Mouse (Mus musculus): ENCODE data around the gene Pdia2. TPM values are rescaled to one million over a fixed set of nuclear protein-coding genes. Genes with fewer than 3 reads are reported as not detected.
"Not testable (repeated sequence)": the region's sequence is repeated elsewhere in the genome, so short reads cannot be mapped to it uniquely, and the experiment has no call there.

The Pdia2 gene
- polyA plus RNA-seq, 3 experiments from 2014 or later: not detected

- ATAC-seq: no peak
Measured at GRCm38 (mm10) chr17:26200831-26201705, 2.2 kb upstream of the Pdia2 start.

DNA sequence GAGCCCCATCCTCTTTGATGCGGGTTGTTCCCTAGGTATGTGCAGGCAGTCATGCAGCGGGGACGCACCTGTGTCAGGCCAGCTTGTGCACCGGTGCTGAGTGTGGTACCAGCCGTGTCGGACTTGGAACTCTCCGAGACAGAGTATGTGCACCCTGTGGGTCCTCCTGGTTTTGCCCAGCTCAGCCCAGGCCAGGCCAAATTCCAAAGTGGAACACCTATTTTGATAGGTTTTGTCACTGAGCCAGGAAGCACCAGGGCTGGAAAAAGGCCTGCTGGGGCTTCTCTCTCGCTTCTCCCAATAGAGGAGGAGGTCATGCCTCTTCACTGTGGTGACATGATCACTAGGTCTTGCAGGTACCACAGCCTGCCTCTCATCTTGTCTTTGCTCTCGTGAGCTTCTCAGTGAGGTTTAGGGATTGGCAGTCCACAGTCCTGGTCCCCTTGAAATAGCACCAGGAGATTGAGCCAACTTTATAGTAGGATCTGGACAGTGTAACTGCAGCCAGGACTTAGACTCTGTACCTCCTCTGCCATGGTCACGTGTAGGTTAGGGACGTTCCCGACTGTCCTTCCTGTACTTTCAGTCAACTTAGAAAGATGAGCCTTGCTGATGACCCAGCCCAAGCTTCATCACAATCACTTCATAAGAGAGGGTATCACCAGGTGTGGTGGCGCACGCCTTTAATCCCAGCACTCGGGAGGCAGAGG, 6.3 kb downstream of the Pdia2 start:
- no peak for ATAC-seq

DNA sequence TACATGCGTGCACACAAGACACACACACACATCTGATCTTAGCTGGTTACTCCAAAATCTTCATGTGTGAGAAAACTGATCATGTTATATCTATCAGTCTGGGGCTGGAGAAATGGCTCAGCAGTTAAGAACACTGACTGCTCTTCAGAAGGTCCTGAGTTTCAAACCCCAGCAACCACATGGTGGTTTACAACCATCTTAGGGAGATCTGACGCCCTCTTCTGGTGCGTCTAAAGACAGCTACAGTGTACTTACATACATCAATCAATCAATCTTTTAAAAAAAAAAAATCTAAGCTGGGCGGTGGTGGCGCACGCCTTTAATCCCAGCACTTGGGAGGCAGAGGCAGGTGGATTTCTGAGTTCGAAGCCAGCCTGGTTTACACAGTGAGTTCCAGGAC, 7.4 kb downstream of the Pdia2 start:
- ATAC-seq: not testable (repeated sequence)

DNA sequence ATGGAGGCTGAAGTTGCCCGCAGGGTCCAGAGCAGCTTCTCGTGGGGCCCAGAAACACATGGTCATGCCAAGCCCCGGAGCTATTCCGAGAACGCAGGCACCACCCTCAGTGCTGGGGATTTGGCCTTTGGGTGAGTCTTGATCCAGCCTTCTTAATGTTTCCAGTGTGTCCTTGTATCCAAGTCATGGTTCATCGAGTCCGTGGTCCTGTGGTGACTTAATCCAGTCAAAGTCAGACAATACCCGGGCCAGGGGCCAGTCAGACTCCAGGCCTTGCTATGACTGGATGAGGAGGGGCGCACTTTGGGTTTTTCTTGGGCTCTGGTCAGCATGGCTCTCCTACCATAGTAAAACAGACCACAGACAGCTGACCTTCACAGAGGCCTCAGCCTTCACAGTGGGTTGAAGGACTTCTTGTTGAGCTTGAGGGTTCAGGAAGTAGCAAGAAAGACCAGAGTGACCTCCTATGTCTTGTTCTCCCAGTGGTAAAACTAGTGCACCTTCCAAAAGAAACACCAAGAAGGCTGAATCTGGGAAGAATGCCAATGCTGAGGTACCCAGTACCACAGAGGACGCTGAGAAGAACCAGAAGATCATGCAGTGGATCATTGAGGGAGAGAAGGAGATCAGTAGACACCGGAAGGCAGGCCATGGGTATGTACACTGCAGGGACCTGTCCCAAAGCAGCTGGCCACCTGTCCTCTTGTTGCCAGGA, 10.6 kb downstream of the Pdia2 start:
- ATAC-seq: no peak

DNA sequence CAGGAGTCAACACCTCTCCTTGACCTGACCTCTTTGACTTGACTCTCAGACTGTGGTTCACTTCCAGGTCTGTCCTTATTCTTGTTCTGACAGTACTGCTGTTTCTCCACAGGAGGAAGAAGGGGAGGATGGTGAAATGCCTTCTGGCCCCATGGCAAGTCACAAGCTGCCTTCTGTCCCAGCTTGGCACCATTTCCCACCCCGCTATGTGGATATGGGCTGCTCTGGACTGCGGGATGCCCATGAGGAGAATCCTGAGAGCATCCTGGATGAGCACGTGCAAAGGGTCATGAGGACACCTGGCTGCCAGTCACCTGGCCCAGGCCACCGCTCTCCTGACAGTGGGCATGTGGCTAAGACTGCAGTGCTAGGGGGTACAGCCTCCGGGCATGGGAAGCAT, 11.3 kb downstream of the Pdia2 start:
- ATAC-seq: no peak

- no peak for ATAC-seq
Measured at GRCm38 (mm10) chr17:26181179-26181578, 17.7 kb downstream of the Pdia2 start.

DNA sequence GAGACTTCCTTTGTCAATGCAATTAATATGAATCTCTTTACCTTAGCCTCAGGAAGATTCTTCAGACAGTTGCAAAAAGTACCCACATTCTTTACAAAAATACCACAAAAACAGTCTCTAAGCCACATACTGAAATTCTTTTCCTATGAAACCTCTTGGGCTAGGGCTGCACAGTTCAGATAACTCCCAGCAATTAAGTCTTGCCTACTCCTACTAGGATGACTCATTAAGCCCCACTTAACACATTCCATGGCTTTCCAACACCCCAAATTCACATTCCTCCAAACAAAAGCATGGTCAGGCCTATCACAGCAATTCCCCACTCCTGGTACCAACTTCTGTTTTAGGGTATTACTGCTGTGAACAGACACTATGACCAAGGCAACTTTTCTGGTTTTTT, 20.3 kb downstream of the Pdia2 start:
- no peak for ATAC-seq

- not testable (repeated sequence) for ATAC-seq
Measured at GRCm38 (mm10) chr17:26175248-26175647, 23.6 kb downstream of the Pdia2 start.

- peak; percentile 94 for ATAC-seq
Measured at GRCm38 (mm10) chr17:26168039-26168438, 30.8 kb downstream of the Pdia2 start.

- no peak for ATAC-seq
Measured at GRCm38 (mm10) chr17:26162736-26163135, 36.2 kb downstream of the Pdia2 start.

GRCm38 (mm10) chr17:26151886-26152630, 46.8 kb downstream of the Pdia2 start:
- ATAC-seq: no peak

- no peak for ATAC-seq
Measured at GRCm38 (mm10) chr17:26149056-26149455, 49.8 kb downstream of the Pdia2 start.

Other genes starting within 250 kb of the Pdia2 start
- gene A930017K11Rik, start 246.5 kb downstream of the Pdia2 start, polyA plus RNA-seq (2017; shearing (Covaris generic)): not detected
- 1 to 10 TPM; 5.6 to 6.0 (median 5.7) TPM for gene Capn15, start 213.3 kb downstream of the Pdia2 start, polyA plus RNA-seq (2017; shearing (Covaris generic))
- 1 to 10 TPM; 1.6 to 3.0 (median 2.7) TPM for gene Rab11fip3, start 129.5 kb downstream of the Pdia2 start, polyA plus RNA-seq (2017; shearing (Covaris generic))
- gene Decr2, start 108.8 kb downstream of the Pdia2 start, polyA plus RNA-seq (2017; shearing (Covaris generic)): 10 to 100 TPM; 14.2 to 26.5 (median 21.7) TPM
- 1 to 10 TPM in 1 of 3 experiments, under 1 TPM in 2; 0.39 to 1.0 (median 0.52) TPM for gene Nme4, start 103.5 kb downstream of the Pdia2 start, polyA plus RNA-seq (2017; shearing (Covaris generic))
- 1 to 10 TPM; 6.0 to 8.5 (median 6.3) TPM for gene Tmem8, start 85.8 kb downstream of the Pdia2 start, polyA plus RNA-seq (2017; shearing (Covaris generic))
- 100 to 1,000 TPM in 2 of 3 experiments, 10 to 100 TPM in 1; 94.6 to 150 (median 125) TPM for gene Mrpl28, start 75.6 kb downstream of the Pdia2 start, polyA plus RNA-seq (2017; shearing (Covaris generic))
- gene Axin1, start 60.4 kb downstream of the Pdia2 start, polyA plus RNA-seq (2017; shearing (Covaris generic)): 10 to 100 TPM; 10.3 to 11.0 (median 10.9) TPM
- gene Rgs11, start 3.9 kb upstream of the Pdia2 start, polyA plus RNA-seq (2017; shearing (Covaris generic)): 10 to 100 TPM in 1 of 3 experiments, 1 to 10 TPM in 2; 4.7 to 12.3 (median 6.2) TPM
- gene Arhgdig, start 8.7 kb upstream of the Pdia2 start, polyA plus RNA-seq (2017; shearing (Covaris generic)): not detected
- 10 to 100 TPM; 19.9 to 34.9 (median 23.7) TPM for gene Fam234a, start 45.2 kb upstream of the Pdia2 start, polyA plus RNA-seq (2017; shearing (Covaris generic))
- gene Luc7l, start 53.8 kb upstream of the Pdia2 start, polyA plus RNA-seq (2017; shearing (Covaris generic)): 10 to 100 TPM; 50.3 to 60.4 (median 56.9) TPM
- 1 to 10 TPM in 1 of 3 experiments, not detected in 2; 1.2 TPM for gene Neurl1b, start 215.7 kb upstream of the Pdia2 start, polyA plus RNA-seq (2017; shearing (Covaris generic))

Data from inflammation-experienced regulatory T-cells, adult 6 months (primary cell).